Mouse (Mus musculus) B cell, adult (primary cell): ENCODE data around the gene Arhgap18. TPM values are rescaled to one million over a fixed set of nuclear protein-coding genes. Genes with fewer than 3 reads are reported as not detected.

Experiments used
- total RNA-seq: library from RNA; stranded (reverse); gene quantifications from 4 replicates; pipeline ENCODE4 v1.2.4, GENCODE M21; 2023; ENCODE audit not compliant: inconsistent age

Gene Arhgap18
- total RNA-seq = 9.4 to 12.5 TPM (median 10.6 TPM) in 4 replicates

DNA sequence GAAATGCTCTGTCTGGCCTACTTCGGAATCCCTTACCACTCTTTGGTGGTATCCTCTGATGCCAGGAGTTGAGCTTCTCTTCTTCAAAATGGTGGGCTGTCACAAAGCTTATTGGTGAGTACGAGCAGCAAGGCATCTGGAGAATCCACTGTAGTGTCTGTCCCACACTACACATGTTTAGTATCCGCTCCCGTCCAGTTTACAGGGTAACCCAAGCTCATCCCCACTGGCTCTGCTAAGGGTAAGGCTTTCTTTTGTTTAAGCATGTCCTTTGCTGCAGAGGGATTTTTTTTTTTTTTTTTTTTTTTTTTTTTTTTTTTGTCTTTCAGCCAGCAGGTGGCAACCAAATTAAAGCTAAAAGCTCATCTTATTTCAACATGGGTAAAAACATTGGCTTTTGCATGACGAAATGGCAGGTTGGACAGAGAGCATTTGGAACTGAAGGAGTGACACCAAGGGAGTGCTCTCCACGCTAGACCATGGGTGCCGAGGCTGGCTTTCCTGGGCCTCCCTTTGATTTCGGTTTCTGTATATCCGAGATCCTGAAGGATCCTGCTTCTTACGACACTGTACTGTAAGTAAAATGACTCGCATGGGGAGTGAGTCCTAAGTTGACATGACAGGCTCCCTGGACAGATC is at the start of gene Arhgap18:
Arhgap18 (plus strand) TSS at position 493 of the 639 bp plus-strand sequence.

